Mouse (Mus musculus): ENCODE data around the gene Pfkfb3. TPM values are rescaled to one million over a fixed set of nuclear protein-coding genes. Genes with fewer than 3 reads are reported as not detected.

Gene Pfkfb3
- polyA plus RNA-seq, 1 experiment from 2014 or later: 16.6 TPM

DNA sequence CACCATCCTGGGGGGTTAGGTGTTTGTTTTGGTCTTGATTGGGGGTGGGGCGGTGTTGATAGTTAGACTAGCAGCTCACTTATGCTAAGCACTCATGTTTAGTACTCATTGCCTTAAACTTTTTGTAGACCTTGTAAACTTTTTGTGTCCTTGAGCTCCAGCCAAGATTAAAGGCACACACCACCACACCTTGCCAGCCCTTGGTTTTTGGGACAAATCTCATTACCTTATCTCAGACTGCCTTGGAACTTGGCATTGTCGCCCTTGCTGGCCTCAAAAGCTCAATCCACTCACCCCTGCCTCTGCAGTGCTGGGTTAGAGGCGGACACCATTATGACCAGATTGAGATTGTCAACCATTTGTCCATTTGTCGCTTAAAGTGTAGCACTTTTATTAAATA is 125.3 kb downstream of the Pfkfb3 start:
- peaks cover 6% of the 10 kb centered on the region; the same call in 1 of the 2 replicates for H3K4me1 ChIP-seq
- H3K36me3 ChIP-seq: no peaks in the 10 kb centered on the region
- no peak overlapping the region for H3K27ac ChIP-seq (replicated peaks)
- no peak for ATAC-seq (ENCODE audit: insufficient number of reproducible peaks, low FRiP score, low TSS enrichment, low read depth)
- no peaks in the 10 kb centered on the region for H3K27me3 ChIP-seq
- no peak overlapping the region for H3K9ac ChIP-seq
- H3K4me3 ChIP-seq (replicated peaks): no peak overlapping the region
- H3K4me2 ChIP-seq (replicated peaks): no peak overlapping the region
- 90% methylated on average over 4 of the region's 4 CpGs for WGBS
- H3K9me3 ChIP-seq (replicated peaks): no peaks in the 10 kb centered on the region

- H3K27ac ChIP-seq (replicated peaks): no peak overlapping the region
- no peak overlapping the region for H3K9ac ChIP-seq
- no peaks in the 10 kb centered on the region for H3K36me3 ChIP-seq
- no peak for ATAC-seq (ENCODE audit: insufficient number of reproducible peaks, low FRiP score, low TSS enrichment, low read depth)
- no peaks in the 10 kb centered on the region for H3K9me3 ChIP-seq (replicated peaks)
- H3K27me3 ChIP-seq: no peaks in the 10 kb centered on the region
- no peak overlapping the region for H3K4me3 ChIP-seq (replicated peaks)
- 80% methylated on average over 6 of the region's 6 CpGs for WGBS
- peaks cover 6% of the 10 kb centered on the region; the same call in 1 of the 2 replicates for H3K4me1 ChIP-seq
- H3K4me2 ChIP-seq (replicated peaks): no peak overlapping the region
Measured at GRCm38 (mm10) chr2:11427596-11427995, 126.3 kb downstream of the Pfkfb3 start.

DNA sequence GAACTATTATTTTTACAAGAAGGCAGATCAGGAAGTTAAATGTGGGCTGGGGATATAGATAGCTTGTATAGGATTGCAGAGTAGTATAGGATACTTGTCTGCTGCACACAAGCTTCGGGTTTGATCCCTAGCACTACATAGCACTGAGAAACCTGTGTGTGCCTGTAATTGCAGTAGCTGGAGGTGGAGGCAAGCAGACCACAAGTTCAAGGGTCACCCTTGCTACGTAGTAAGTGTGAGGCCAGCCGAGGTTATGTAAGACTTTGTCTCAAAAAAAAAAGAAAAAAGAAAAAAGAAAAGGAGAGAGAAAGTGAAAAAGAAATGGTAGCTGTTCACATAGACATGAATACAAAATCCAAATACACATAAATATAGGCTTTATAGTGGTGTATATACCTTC is 127.5 kb downstream of the Pfkfb3 start:
- H3K36me3 ChIP-seq: no peaks in the 10 kb centered on the region
- H3K4me2 ChIP-seq (replicated peaks): no peak overlapping the region
- no peak overlapping the region for H3K9ac ChIP-seq
- peaks cover 6% of the 10 kb centered on the region; the same call in 1 of the 2 replicates for H3K4me1 ChIP-seq
- WGBS: 41% methylated on average over 3 of the region's 3 CpGs
- no peak for ATAC-seq (ENCODE audit: insufficient number of reproducible peaks, low FRiP score, low TSS enrichment, low read depth)
- no peak overlapping the region for H3K27ac ChIP-seq (replicated peaks)
- H3K9me3 ChIP-seq (replicated peaks): no peaks in the 10 kb centered on the region
- H3K27me3 ChIP-seq: no peaks in the 10 kb centered on the region
- H3K4me3 ChIP-seq (replicated peaks): no peak overlapping the region

DNA sequence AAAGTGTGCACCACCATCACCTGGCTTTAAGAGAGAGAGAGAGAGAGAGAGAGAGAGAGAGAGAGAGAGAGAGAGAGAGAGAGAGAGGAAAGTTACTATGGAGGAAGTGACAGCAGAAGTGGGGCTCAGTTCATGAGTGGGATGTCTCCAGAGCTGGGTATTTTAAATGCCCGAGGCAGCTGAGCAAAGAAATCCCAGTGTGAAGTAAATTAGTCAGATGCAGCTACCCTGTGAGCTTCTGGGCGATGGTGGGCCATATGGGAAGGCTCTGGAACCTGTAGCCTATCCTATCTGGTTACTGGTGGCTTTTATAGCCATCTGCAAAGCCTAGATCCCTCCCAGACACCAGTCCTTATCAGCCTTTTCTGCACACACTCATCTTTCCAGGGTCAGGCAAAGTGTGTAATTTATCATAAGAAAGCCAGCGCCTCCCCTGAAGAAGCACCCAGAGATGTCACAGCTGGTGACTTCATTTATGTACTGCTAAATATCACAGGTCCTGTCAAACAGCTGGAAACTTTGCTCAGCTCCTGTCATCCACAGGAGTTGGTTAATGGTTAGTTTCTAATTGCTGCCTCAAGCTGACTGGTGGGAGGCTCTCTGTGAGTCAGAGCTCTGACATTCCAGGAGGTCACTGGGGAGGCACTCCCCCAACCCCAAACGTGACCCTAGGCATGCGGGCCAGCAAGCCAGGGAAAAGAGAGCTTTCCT is 128.3 kb downstream of the Pfkfb3 start:
- Histone ChIP-seq H3K27ac (replicated peaks) (no peak overlapping the region), H3K4me1 (peaks cover 6% of the 10 kb centered on the region; the same call in 1 of the 2 replicates), H3K4me2 (replicated peaks) (no peak overlapping the region), H3K36me3 (no peaks in the 10 kb centered on the region), H3K27me3 (no peaks in the 10 kb centered on the region), H3K4me3 (replicated peaks) (no peak overlapping the region), H3K9ac (no peak overlapping the region), H3K9me3 (replicated peaks) (no peaks in the 10 kb centered on the region)
- ATAC-seq (ENCODE audit: insufficient number of reproducible peaks, low FRiP score, low TSS enrichment, low read depth): no peak
- 30% methylated on average over 5 of the region's 5 CpGs for WGBS

DNA sequence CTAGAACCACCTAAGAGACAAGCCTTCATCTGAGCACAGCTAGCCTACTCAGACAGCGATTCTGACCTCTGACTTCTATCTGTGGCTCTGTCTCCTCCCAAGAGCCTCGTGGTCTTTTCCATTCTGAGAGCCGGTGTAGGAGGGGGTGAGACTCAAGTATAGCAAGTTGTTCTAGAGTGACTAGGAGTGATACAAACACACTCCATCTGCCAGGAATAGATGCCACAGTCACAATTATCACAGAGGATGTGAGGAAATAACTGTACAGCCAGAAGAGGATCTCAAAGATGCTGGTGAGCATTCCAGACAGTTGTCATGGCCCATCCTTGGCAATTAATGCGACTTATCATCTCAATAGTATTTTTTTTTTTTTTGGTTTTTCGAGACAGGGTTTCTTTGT is 129.6 kb downstream of the Pfkfb3 start:
- H3K36me3 ChIP-seq: no peaks in the 10 kb centered on the region
- no peak overlapping the region for H3K9ac ChIP-seq
- H3K27ac ChIP-seq (replicated peaks): no peak overlapping the region
- no peak for ATAC-seq (ENCODE audit: insufficient number of reproducible peaks, low FRiP score, low TSS enrichment, low read depth)
- H3K27me3 ChIP-seq: no peaks in the 10 kb centered on the region
- H3K4me1 ChIP-seq: peaks cover 6% of the 10 kb centered on the region; the same call in 1 of the 2 replicates
- H3K4me2 ChIP-seq (replicated peaks): no peak overlapping the region
- no peaks in the 10 kb centered on the region for H3K9me3 ChIP-seq (replicated peaks)
- 86% methylated on average over 5 of the region's 5 CpGs for WGBS
- no peak overlapping the region for H3K4me3 ChIP-seq (replicated peaks)

GRCm38 (mm10) chr2:11423421-11423820 is 130.5 kb downstream of the Pfkfb3 start:
- Histone ChIP-seq H3K36me3 (no peaks in the 10 kb centered on the region), H3K4me2 (replicated peaks) (no peak overlapping the region), H3K27me3 (no peaks in the 10 kb centered on the region), H3K4me1 (peaks cover 6% of the 10 kb centered on the region; the same call in 1 of the 2 replicates), H3K9me3 (replicated peaks) (no peaks in the 10 kb centered on the region), H3K4me3 (replicated peaks) (no peak overlapping the region), H3K9ac (no peak overlapping the region), H3K27ac (replicated peaks) (no peak overlapping the region)
- 82% methylated on average over 2 of the region's 2 CpGs for WGBS
- ATAC-seq (ENCODE audit: insufficient number of reproducible peaks, low FRiP score, low TSS enrichment, low read depth): no peak

DNA sequence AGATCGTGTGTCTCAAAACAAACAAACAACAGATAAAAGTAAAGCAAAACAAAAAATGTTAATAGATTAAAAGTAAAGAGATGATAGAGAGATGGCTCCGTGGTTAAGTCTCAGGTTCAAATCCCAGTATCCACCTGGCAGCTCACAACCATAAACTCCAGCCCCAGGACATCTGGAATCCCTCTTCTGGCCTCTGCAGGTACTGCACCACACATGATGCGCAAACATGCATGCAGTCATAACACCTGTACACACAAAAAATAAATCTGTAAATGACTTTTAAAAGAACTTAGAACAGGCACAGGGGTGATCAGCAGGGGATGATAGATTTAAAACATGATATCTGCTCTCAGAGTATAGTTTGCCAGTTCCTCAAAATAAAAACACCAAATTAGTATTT is 131.5 kb downstream of the Pfkfb3 start:
- Histone ChIP-seq H3K27me3 (no peaks in the 10 kb centered on the region), H3K4me2 (replicated peaks) (no peak overlapping the region), H3K9ac (no peak overlapping the region), H3K4me3 (replicated peaks) (no peak overlapping the region), H3K9me3 (replicated peaks) (no peaks in the 10 kb centered on the region), H3K27ac (replicated peaks) (no peak overlapping the region), H3K4me1 (peaks cover 6% of the 10 kb centered on the region; the same call in 1 of the 2 replicates), H3K36me3 (no peaks in the 10 kb centered on the region)
- WGBS: 79% methylated on average over 3 of the region's 3 CpGs
- ATAC-seq (ENCODE audit: insufficient number of reproducible peaks, low FRiP score, low TSS enrichment, low read depth): no peak

Other genes with a start within 250 kb of the Pfkfb3 start
- 140 and 142 TPM in 2 replicates for gene Rbm17, start 50.1 kb upstream of the Pfkfb3 start, polyA plus RNA-seq (2015; fragmentation: Nextera tagmentation; extraction: Ambion mirVana)
- not detected in 2 replicates for gene Gm17490, start 72.2 kb upstream of the Pfkfb3 start, polyA plus RNA-seq (2015; fragmentation: Nextera tagmentation; extraction: Ambion mirVana)
- not detected in 2 replicates for gene Il2ra, start 88.7 kb upstream of the Pfkfb3 start, polyA plus RNA-seq (2015; fragmentation: Nextera tagmentation; extraction: Ambion mirVana)
- 2.1 and 3.3 TPM in 2 replicates for gene Il15ra, start 151.2 kb upstream of the Pfkfb3 start, polyA plus RNA-seq (2015; fragmentation: Nextera tagmentation; extraction: Ambion mirVana)
- gene Fbh1, start 223.5 kb upstream of the Pfkfb3 start, polyA plus RNA-seq (2015; fragmentation: Nextera tagmentation; extraction: Ambion mirVana): 117 and 121 TPM in 2 replicates
- gene Ankrd16, start 223.8 kb upstream of the Pfkfb3 start, polyA plus RNA-seq (2015; fragmentation: Nextera tagmentation; extraction: Ambion mirVana): 43.2 and 45.7 TPM in 2 replicates